Mouse (Mus musculus) C2C12 (cell line): Measurements from ENCODE around the gene Mamdc2.

Source experiments
- CEBPB ChIP-seq: IDR thresholded peaks from one replicate; pipeline ENCODE4 v1.6.1; 2011; ENCODE audit warnings: low read depth, mild to moderate bottlenecking, control low read depth, moderate library complexity
- CTCF ChIP-seq: IDR thresholded peaks from one replicate; pipeline ENCODE4 v1.5.1; 2011; ENCODE audit not compliant: control insufficient read depth, insufficient read depth, insufficient read length
- FOSL1 ChIP-seq: IDR thresholded peaks from one replicate; pipeline ENCODE4 v1.8.0; 2011; ENCODE audit warnings: mild to moderate bottlenecking, low read length; ENCODE audit not compliant: poor library complexity, insufficient read depth, severe bottlenecking
- MAX ChIP-seq: IDR thresholded peaks from one replicate; pipeline ENCODE4 v1.6.1; 2011; ENCODE audit warnings: mild to moderate bottlenecking, control low read depth
- MYOD1 ChIP-seq: IDR thresholded peaks from one replicate; pipeline ENCODE4 v1.6.1; 2011; ENCODE audit warnings: low read depth; ENCODE audit not compliant: control insufficient read depth, insufficient read length
- USF1 ChIP-seq: IDR thresholded peaks from one replicate; pipeline ENCODE4 v1.6.1; 2011; ENCODE audit warnings: low read depth, mild to moderate bottlenecking, control low read depth, moderate library complexity

GRCm38 (mm10) chr19:23444910-23445845, 3.1 kb downstream of the Mamdc2 start:
- TF ChIP-seq CTCF (no peak), USF1 (no peak), CEBPB (no peak), FOSL1 (no peak), MYOD1 (no peak), MAX (no peak)
